Mouse (Mus musculus): ENCODE measurements around the gene Cav1. TPM values are rescaled to one million over a fixed set of nuclear protein-coding genes. Genes with fewer than 3 reads are reported as not detected.
A peak's percentile ranks its signal among the peaks of the same experiment; 100 is the strongest.

Cav1 gene
- 100 to 1,000 TPM in 2 of 4 experiments, 10 to 100 TPM in 2; 72.1 to 307 (median 103) TPM for total RNA-seq (2022)

DNA sequence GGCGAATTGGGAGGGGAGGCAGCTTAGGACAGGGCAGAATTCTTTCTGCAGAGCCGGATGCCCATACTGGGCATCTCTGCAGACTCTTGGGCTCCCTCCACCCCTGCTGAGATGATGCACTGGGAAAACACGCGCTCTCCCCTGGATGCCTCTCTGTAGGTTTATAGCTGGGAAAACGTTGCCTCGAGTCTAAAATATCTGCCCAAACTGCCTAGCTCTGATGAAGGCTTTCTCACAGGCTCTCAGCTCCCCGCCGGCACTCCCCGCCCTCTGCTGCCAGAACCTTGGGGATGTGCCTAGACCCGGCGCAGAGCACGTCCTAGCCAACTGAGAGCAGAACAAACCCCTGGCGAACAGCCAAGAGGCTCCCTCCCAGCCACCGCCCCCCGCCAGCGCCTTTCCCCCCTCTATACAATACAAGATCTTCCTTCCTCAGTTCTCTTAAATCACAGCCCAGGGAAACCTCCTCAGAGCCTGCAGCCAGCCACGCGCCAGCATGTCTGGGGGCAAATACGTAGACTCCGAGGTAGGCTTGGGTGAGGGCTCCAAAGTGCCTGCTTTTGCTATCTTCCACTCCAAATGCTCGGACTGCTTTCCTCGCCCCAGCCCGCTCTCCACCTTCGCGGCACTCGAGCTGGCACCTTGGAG lies at the start of gene Cav1:
Cav1 (plus strand) TSS at position 382 of the 648 bp plus-strand sequence.
- peak; percentile 50 for DNase-seq

- DNase-seq: no peak
These were observed 48.0 kb upstream of the Cav1 start for GRCm38 (mm10) chr6:17258142-17258541.

- no peak for DNase-seq
These were observed 47.2 kb upstream of the Cav1 start for GRCm38 (mm10) chr6:17258911-17259310.

- no peak for DNase-seq
These were observed 43.3 kb upstream of the Cav1 start for GRCm38 (mm10) chr6:17262786-17263185.

- DNase-seq: no peak
These were observed 41.1 kb upstream of the Cav1 start for GRCm38 (mm10) chr6:17265043-17265442.

DNA sequence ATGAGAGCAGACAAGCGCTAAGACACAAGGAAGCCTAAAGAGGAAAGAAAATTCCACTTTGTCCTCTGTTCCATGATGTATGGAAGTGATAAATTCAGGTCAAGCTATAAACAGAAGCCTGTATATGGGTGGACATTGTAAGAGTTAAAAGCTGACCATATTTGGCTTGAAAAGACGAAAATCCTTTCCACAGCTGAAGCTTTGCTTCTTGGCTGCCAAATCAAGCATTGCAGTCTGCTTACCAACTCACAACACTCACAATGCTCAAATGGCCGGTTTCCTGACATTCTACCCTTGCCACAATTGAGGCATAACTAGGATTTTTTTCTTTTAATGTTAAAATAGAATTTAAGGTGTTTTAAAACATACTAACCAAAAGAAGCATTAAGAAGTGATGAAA lies 39.7 kb upstream of the Cav1 start:
- DNase-seq: no peak

DNA sequence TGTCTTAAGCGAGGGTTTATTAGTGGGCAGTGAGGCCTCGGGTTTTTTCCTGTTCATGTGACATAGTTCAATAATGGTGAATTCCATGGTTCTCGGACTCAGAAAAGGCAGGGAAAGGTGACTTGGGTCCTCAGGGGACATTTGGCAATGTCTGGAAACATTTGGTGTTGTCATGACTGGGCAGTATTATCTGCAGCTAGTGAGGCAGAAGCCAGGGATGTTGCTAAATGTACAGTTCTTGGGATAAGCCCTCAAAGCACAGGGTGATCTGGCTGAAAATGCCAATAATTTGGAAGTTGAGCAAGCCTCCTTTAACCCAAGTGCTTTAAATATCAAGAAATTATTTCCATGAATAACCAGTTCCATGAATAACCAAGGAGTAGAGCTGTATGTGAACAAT lies 27.8 kb upstream of the Cav1 start:
- peak; percentile 12 for DNase-seq

GRCm38 (mm10) chr6:17280939-17281756 lies 25.0 kb upstream of the Cav1 start, which contains the start of gene Cav2:
Gene Cav2, plus strand, starts transcription at chr6:17281185.
- peak; percentile 90 for DNase-seq

DNA sequence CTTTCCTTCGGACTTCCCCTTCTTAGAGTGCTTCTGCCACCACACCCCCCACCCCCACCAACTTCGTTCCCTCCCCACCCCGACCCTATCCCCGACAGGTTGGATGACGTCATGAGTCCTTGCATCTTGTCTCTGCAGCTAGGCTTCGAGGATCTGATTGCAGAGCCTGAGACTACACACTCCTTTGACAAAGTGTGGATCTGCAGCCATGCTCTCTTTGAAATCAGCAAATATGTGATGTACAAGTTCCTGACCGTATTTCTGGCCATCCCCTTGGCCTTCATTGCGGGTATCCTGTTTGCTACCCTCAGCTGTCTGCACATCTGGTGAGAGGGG lies 24.4 kb upstream of the Cav1 start:
- DNase-seq: no peak

DNA sequence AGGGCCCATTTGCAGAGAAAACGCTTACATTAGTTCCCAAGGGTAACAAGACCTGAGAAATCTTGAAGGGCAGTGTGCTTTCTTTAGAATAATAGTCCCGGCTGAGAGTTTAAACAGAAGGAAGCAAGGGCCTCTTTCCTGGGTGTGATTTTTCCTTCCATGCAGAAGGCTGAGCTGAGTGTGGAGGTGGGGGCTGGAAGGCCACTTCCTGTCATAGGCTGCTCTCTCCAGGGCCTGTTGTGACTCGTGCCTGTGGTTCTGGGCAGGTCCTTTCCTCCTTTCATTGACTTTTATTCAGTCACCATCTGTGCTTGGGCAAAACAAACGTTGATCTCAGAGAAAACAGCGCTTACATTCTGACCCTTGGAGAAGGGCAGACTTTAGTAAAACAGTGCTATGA lies 24.0 kb upstream of the Cav1 start:
- DNase-seq: peak; percentile 12

DNA sequence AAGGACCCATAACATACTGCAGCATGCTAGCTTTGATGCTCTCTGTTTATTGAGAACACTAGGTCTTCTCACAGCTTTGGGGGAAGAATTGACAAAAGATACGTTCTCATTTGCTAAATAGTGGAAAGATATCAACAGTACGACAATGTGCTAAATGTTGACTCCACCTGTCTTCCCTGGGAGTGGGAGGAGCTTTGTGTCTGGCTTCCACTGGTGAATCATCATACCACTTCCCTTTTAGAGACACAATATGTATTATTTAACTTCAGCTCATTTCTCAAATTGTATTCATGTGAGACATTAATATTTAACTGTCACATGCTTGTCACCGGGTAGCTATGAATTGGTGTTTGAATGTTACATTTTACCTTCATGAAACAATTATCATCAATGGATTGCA lies 22.3 kb upstream of the Cav1 start:
- no peak for DNase-seq

GRCm38 (mm10) chr6:17286381-17286780 lies 19.8 kb upstream of the Cav1 start:
- DNase-seq: no peak

- DNase-seq: no peak
These were observed 11.0 kb upstream of the Cav1 start for GRCm38 (mm10) chr6:17295116-17295515.

DNA sequence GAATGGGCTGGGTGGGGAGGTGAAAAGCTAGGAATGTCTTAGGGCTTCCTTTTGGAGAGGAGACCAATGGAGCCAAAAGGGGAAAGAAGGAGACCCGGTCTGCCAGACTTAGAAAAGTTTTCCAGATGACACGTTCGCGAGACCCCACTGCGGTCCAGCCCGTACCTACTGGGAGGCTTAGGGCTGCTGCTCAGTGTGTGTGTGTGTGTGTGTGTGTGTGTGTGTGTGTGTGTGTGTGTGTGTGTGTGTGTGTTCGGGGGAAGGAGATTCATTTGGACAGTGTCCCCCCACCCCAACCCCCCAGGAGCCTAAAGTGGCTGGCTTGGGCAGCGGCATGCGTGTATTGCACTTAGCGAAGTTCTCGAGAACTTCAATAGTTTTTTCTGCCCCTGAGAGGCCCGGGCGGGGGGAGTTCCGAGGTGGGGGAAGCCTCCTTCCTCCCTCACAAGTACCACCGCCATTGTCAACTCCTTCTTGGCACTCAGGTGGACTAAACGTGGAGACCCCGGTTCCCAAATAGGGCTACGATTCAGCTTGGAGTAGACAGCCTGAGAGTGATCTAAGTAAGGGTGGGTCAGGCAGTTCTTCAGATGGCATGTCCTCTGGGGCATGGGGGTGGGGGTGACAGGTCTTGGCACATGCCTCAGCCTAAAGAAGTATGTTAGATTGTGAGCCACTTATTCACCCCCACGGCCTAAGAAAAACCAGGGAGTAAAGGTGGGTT lies 629 bp downstream of the Cav1 start:
- DNase-seq: no peak

DNA sequence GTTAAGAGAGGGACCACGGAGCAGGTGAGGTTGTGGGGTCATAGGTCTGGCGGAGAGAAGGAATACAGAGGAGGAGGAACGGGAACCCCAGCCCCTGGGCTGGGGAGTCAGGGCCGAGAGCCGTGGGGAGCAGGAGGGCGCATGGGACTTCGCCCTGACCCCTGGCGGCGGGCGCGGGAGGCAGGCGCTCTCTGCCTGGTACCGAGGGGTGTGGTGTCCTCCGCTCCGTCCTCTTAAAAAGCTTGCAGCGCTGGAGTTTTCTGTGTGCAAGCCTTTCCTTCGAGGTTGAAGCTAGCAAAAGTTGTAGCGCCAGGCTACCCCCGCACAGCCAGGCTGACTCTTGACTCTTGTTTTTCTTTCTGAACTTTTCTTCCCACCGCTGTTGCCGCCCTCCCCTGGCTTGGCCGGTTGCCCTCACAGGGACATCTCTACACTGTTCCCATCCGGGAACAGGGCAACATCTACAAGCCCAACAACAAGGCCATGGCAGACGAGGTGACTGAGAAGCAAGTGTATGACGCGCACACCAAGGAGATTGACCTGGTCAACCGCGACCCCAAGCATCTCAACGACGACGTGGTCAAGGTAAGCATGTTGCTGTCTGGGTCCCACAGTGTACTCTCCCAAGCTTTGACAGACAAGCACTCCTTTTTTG lies 1.5 kb downstream of the Cav1 start:
- DNase-seq: peak; percentile 55

DNA sequence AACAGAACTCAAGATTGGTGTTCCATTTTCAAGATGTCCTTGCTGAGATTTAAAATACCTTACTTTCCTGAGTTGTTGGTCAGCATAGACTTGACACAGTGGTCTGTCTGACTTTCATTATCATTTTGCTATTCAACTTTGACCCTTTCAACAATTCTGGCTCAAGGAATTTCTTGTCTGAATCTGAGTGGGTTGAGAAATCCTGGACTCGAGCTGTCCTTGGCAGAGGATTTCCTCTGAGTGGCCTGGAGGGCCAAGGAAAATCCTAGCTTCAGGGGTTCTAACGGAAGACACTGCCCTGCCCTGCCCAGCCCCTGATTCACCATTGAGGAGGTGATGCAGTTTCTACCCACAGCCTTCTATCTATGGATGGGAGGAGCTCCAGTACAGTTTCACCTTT lies 2.5 kb downstream of the Cav1 start:
- DNase-seq: peak; percentile 17

- DNase-seq: no peak
These were observed 3.1 kb downstream of the Cav1 start for GRCm38 (mm10) chr6:17309260-17309659.

DNA sequence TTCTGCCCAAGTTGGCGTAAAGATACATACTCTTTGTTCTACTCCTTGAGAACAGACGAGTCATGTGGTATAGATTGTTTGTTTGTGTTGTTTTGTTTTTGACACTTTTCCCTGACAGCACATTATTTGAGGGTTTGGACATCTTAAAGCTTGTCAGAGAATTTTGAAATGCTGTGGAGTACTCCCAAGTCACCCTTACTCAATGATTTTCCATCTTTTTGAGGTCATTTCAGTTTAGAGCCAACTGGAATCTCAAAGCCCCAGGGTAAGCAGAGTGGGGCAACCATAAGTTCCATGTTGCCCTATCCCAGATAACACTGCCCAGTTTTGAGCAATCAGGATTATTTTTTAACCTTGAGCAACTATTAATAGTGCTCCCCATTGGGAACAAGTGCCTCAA lies 8.1 kb downstream of the Cav1 start:
- DNase-seq: no peak

DNA sequence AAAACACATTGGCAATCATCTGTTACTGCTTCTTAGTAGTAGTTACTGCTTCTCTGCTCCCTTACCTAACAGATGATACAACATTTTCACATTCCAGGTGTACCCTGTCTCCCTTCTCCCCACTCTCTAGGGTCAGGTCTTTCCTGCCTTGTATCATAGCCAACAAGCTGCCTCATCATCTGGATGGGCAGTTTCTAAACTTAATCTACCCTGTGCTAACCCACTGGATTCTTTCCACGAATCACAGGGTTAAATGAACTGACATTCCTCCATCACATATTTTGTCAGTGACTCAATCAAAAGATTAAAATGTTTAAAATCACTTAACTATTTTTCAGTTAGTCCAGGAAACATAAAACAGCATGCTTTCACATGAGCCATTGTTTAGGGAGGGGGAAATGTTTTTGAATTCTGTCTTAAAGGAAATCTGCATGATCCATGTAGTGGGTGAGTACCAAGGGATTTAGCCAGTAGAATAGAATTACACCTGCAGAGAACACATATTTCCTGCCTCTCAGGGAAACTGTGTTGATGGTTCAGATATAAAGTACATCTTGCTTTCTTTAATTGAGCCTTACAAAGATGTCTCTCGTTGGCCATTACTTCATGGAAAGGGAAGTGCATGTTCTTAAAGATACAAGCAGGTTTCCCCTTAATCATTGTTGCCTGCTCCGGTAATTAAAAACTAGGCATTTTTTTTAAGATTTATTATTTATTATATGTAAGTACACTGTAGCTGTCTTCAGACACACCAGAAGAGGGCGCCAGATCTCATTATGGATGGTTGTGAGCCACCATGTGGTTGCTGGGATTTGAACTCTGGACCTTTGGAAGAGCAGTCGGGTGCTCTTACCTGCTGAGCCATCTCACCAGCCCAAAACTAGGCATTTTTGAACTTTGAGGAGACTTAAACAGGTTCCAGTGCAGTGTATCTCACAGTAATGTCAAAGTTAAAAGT lies 8.8 kb downstream of the Cav1 start:
- no peak for DNase-seq

- DNase-seq: no peak
These were observed 10.4 kb downstream of the Cav1 start for GRCm38 (mm10) chr6:17316294-17317166.

GRCm38 (mm10) chr6:17317167-17317524 lies 11.0 kb downstream of the Cav1 start:
- DNase-seq: no peak
